Mouse (Mus musculus) left cerebral cortex, postnatal 10 days (tissue): ENCODE measurements around the gene Traf3ip1. TPM values are rescaled to one million over a fixed set of nuclear protein-coding genes. Genes with fewer than 3 reads are reported as not detected.

Source experiments
- DNase-seq, 2 experiments: peaks; one replicate each; pipeline ENCODE4 v3.0.0; 2021 to 2022; ENCODE audit warnings: low spot score in 2 of 2, mixed read lengths in 1 of 2; ENCODE audit errors: extremely low spot score in 1 of 2
- intact Hi-C: fragments of 180-260 bp; cut with DNase I; formaldehyde crosslinking; loops from one replicate; pipeline ENCODE4 v1.15.1; 2025
- total RNA-seq, 2 experiments: library from RNA; stranded (reverse); gene quantifications; 2 replicates each; pipeline ENCODE4 v1.2.3; 2021

Traf3ip1 gene
- 10 to 100 TPM; 13.7 to 14.4 TPM for total RNA-seq

DNA sequence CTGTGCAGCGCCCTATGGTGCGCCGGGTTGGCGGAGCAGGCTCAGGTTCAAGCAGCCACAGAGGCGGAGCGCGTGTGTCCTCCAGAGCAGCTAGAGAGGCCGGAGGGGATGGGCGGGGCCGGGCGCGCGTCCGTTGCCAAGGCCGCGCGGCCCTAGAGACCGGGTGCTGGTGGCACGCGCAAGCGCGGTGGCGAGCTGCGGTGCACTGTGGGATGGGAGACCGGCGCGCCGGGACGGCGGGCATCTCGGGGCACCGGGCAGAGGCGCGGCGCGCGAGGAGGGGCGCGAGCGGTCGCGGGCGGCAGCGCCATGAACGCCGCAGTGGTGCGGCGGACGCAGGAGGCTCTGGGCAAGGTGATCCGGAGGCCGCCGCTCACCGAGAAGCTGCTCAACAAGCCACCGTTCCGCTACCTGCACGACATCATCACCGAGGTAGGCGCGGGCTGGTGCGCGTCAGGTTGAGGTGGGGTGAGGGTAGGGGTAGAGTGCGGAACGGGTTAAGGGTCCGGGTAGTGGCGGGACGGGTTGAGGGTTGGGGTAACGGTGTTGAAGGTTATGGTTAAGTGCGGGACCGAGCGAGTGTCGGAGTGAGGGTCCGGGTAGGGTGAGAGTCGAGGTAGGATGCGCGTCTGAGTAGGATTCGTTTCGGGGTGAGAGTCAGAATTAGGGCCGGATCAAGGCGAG, at the start of gene Traf3ip1:
TSS of gene Traf3ip1 (plus strand) at position 191 of the 684 bp plus-strand sequence.
- DNase-seq, result peak; percentile 86 to 96
- intact Hi-C loops, result no loop called here

GRCm38 (mm10) chr1:91444841-91445830, 49.3 kb upstream of the Traf3ip1 start:
- intact Hi-C loops, result no loop called here
- DNase-seq, result no peak

GRCm38 (mm10) chr1:91446060-91446459, 48.4 kb upstream of the Traf3ip1 start:
- intact Hi-C loops, result no loop called here
- DNase-seq, result peak in 1 of 2 experiments; percentile 57

- intact Hi-C loops, result no loop called here
- DNase-seq, result no peak
Observed at GRCm38 (mm10) chr1:91446511-91446910, 47.9 kb upstream of the Traf3ip1 start.

DNA sequence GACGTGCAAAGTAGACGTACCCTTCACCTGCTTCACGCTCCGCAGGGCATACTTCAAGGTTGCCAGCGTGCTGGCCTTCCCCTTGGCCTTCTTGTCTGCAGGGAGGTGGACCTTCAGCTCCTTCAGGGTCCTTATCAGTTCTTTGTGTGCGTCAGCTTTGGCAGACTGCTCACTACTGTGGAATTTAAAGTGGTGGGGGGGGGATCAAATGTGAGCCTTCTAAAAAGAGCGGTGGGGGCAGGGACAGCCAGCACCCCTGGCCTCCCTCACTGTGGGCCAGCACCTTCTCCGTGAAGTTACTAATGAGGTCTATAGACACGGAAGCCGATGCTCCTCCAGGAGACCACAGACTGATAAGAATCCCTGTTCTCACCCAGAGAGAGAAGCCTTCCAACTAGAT, 45.8 kb upstream of the Traf3ip1 start:
- intact Hi-C loops, result no loop called here
- no peak for DNase-seq

DNA sequence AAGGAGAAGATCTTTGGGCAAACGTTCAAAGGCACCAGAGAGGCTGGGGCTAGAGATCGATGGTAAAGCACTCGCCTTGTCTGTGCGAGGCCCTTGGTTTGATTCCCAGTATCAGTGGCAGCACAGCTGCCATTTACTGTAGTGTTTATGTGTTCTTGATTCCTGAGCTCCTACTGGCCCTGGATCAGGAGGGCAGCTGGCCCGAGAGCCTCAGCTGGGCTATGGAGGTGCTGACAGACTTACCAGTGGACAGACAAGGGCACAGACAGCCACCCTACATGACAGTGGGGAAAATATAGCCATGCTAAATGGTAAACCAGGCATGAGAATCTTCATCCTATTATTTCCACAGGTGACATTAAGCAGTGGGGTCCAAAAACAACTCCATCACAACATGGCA, 43.6 kb upstream of the Traf3ip1 start:
- DNase-seq, result no peak
- intact Hi-C loops, result no loop called here

DNA sequence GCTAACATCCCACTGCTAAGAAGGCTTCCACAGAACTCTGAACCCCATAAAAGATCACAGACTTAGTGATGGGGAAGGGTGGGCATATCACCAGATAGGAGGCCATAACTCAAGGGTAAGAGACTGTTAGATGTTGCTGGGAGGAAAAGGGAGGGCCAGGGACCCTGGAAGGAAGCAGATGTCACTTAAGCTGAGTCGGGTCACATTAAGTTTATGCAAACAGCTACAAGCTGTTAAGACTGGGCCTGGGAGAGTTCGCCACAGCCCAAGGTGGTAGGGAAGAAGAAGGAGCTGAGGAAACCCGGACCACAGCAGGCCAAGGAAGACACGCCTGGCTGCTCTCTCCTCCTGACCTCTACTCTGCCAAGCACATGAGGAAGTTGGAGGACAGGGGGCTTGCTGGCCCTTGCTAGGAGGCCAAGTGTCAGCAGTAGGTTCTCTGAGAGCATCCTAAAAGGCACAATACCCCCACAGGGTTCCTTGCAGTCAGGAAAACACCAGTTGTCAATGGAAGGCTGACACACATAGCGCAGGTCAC, 42.8 kb upstream of the Traf3ip1 start:
- intact Hi-C loops, result no loop called here
- no peak for DNase-seq

- intact Hi-C loops, result no loop called here
- no peak for DNase-seq
Observed at GRCm38 (mm10) chr1:91453932-91454331, 40.5 kb upstream of the Traf3ip1 start.

DNA sequence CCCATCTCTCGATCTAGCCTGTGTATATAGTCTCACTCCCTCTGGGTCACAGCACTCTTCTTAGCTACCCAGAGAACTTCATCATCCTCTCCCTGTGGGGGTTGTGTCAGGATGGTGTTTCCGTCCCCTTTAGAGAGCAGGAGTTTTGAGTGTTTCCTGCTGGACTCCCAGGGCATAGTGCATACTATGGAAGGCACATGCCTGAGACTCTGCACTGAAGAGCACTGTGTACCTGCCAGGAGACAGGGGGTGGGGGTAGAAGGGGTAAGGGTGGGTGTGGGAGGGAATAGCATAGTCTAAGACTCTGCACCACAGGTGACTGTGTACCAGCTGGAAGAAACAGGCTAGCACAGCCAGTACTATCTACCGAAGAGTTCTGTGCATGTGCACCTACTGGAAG, 40.1 kb upstream of the Traf3ip1 start:
- intact Hi-C loops, result no loop called here
- no peak for DNase-seq

- no peak for DNase-seq
- intact Hi-C loops, result loop anchor here (5.0 kb wide), 1 partner anchor 38 kb away; no protein-coding TSS in a partner anchor
Observed at GRCm38 (mm10) chr1:91454927-91455326, 39.5 kb upstream of the Traf3ip1 start.

DNA sequence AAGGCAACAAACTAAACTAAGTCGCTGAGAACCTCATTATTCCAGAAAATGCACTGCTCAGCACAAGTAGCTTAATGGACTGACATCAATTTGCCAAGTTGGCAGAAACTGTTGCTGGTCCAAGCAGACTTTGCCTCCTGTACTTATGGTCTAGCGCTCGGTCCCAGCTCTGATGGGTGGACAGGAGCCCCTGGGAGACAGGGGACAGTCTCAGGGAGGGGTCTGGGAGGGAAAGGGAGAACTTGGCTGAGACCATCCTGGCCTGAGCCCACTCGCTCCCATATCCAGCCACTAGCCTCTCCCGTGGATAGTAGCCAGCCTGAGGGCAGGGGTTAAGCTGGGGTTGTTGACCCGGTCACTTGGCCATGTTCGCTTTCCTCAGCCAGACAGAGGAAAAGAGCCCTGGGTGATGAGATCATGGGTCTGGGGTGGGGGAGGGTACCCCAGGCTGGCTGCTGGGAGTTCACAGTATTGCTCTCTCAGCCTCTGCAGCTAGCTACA, 38.7 kb upstream of the Traf3ip1 start:
- DNase-seq, result peak in 1 of 2 experiments; percentile 59
- intact Hi-C loops, result loop anchor here (5.0 kb wide), 1 partner anchor 38 kb away; no protein-coding TSS in a partner anchor

- DNase-seq, result peak in 1 of 2 experiments; percentile 72
- intact Hi-C loops, result loop anchor here (5.0 kb wide), 1 partner anchor 39 kb away; no protein-coding TSS in a partner anchor
Observed at GRCm38 (mm10) chr1:91456301-91456801, 38.1 kb upstream of the Traf3ip1 start.

GRCm38 (mm10) chr1:91457116-91457515, 37.3 kb upstream of the Traf3ip1 start:
- intact Hi-C loops, result loop anchor here (5.0 kb wide), 1 partner anchor 40 kb away; no protein-coding TSS in a partner anchor
- DNase-seq, result no peak

- intact Hi-C loops, result loop anchor here (5.0 kb wide), 1 partner anchor 40 kb away; no protein-coding TSS in a partner anchor
- peak in 1 of 2 experiments; percentile 48 for DNase-seq
Observed at GRCm38 (mm10) chr1:91457698-91458097, 36.7 kb upstream of the Traf3ip1 start.

DNA sequence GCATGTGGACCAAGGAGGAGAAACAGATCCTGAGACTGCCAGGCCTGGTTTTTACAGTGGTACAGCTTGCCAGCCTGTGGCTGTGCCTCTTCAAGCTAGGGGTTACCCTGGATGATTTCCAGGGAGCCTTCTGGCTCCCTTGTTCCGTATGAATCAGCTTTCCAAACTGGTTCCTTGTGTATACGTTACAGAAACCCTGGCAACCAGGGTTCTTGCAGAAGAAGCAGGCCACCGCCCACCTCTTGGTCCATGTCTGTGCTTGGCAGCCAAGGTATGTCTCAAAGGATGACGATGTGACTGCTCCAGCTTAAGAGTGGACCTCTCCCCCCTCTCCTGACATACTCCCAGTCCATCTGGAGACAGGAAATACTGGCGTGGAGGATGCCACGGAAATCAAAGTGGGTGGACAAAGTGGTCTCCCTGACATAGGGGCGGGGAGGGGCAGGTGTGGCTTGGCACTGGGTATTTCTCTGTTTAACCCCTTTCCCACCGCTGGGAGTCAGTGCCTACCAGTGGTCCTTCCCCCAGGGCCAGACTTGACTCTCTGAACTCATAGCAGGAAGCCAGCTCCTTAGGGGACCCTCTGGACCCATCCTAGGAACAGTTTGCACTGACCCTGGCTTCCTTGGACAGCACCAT, 36.1 kb upstream of the Traf3ip1 start:
- intact Hi-C loops, result loop anchor here (5.0 kb wide), 1 partner anchor 41 kb away; no protein-coding TSS in a partner anchor
- DNase-seq, result peak; percentile 37 to 69

DNA sequence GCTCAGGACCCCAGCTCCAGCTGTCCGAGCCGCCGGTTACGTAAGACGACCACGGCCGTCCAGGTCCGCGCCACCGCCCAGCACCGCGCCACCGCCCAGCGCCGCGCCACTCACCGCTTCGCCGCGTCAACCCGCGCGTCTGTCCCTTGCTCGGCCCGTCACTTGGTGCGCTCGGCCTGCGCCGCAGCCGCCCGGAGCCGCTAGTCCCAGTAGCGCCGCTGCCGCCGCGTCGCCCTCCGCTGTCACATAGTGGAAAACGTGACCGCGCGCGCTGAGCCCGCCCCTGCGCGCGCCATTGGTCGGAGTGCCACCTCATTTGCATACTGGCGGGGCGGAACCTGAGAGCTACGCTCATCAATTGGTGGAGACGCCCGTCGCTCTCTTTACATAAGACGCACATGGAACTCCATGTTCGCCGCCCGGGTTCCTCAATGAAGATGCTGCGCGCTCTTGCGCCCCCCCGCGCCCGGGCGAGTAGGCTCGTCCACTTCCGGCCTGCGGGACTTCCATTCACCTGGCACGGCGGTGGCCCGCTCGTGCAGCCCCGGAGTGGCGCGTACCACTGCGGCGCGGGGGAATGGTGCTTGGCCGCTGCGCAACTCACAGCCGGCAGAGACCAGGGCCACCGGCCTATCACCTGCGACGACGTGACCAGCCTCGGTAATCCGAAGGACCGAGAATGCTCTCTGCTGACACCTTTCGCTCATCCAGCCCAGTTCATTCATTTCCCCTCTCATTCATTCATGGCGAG, 35.2 kb upstream of the Traf3ip1 start, which contains the start of gene Per2:
TSS of gene Per2 (minus strand) at position 266 of the 751 bp plus-strand sequence.
- DNase-seq, result peak; percentile 99
- intact Hi-C loops, result loop anchor here (5.0 kb wide), 1 partner anchor 42 kb away; no protein-coding TSS in a partner anchor

- no peak for DNase-seq
- intact Hi-C loops, result no loop called here
Observed at GRCm38 (mm10) chr1:91460069-91460468, 34.4 kb upstream of the Traf3ip1 start.
